Mouse (Mus musculus) right cerebral cortex, adult 18-20 months (tissue): ENCODE measurements around the gene Llgl2.

Experiments used
- DNase-seq: peaks from one replicate; pipeline ENCODE4 v3.0.0; 2022; ENCODE audit warnings: mixed read lengths

Gene Llgl2

DNA sequence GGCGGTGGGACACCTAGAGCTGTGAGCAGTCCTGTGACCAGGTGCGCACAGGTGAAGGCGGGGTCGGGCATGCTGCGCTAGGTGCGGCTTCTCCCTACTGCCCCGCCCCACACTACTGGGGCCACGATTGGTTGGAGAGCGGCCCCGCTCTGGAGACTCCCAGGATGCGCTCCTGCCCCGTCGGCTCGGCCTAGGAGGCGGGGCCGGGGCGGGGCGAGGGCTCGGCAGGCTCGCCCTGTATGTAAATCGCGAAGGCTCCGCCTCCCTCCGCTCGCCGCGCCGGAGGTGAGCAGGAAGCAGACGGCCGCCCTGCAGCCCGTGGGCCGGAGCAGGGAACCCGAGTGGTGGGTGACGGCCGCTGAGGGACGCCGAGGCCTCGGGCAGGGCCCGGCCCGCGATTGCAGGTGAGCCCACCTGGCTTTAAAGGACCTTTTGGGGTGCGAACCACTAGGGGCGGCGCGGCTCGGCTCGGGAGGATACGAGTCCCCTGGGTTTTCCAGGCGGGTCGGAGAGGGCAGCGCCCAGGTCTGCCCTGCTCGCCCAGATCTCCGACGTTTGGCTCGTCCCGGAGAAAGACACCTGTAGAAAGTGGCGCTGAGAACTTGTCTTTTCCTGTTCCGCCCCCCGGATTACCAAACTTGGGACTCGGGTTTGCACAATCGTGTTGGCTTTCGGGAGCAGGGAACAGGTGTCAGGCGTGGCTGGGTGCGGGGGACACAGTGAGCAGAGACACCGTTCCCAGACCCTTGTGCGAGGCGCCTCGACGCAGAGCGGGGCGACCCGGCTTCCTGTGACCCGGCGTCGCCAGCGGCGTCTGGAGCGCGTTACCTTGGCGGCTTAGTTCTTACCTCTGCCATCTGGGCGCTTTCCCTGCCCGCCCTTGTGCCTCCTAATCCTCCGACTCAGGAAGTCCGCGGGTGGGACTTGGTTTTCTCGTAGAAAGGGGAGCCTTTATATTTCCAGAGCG lies at the start of gene Llgl2:
Gene Llgl2 (plus strand): TSS at position 276 of the 967 bp plus-strand sequence.
- peak; percentile 68 for DNase-seq

- DNase-seq = no peak
These were observed 49.2 kb upstream of the Llgl2 start for GRCm38 (mm10) chr11:115774653-115775052.

GRCm38 (mm10) chr11:115775821-115776665 lies 47.8 kb upstream of the Llgl2 start:
- no peak for DNase-seq

DNA sequence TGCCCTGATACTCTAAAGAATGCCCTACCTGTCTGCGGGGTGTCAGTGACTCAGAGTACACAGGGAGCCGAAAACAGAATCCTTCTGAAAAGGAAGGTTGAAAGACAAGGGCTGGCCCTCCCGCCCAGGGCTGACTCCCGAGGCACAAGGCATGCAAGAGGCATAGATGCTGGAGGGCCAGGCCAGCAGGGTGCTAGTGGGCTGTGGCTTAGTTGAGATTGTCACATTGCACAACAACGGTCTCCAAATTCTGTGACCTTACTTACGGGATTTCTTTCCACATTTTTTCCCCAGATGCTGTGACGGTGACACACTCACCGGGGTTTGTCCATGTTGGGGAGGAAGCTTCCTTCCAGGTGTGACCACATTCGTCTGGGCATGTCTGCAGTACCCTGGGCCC lies 46.9 kb upstream of the Llgl2 start:
- DNase-seq = no peak

DNA sequence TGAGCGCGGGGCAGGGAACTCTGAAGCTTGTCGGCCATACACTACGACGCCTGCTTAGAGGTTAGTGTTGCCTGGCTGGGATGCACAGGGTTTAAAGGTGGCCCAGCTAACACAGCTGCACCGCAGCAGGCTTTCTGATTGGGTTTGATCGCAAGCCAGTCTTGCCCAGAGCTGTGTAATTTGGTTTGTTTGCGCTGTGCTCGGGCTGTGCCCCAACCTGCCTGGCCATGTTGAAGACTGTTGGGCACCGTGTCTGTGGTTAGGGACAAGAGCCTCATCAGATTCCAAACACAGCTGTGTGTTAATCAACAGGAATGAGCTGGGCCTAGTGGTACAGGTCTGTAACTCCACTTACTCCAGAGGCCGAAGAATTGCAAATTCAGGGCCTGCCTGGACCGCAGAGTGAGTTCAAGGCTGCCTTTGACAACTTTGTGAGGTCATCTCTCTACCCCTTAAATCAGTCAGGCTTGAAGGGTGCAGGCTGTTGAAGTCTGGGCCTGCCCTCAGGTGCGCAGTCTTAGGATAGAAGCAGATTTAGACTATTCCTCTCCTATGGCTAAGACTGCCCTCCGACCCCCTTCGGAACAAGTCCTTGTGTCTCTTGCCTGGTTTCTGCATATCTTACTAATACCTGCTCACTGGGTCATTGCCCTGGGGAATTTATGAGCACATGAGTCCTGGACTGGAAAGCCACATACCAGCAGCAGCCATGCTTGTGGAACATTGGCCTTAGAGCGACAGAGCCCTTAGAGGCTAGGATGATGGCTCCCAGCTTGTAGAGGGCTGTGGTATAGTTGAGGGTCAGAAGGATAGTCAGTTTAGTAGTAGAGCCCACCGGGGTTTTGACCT lies 46.1 kb upstream of the Llgl2 start:
- no peak for DNase-seq

DNA sequence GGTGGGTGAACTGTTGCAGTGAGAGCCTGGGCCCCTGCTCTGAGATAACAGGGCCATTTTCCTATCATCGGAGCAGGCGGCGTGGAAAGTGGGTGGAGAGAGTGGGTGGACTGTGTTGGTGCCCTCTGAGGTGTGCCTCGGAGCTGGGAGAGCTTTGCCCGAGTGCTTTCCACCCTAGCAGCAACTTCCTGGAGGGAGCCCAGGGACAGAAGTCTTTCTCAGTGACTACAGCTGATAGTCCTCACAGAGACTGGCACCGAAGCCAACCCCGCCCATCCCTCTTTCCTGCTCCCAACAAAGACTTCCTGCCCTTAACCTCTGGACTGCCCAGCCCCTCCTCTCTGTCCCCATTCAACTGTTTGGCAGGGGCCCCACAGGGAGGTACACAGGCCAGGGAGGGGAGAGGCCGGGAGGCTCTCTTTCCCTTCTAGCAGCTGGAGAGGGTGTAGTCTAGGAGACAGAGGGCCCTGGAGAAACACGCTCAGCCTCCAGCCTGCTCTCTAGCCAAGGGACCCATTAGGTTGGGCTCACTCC lies 44.7 kb upstream of the Llgl2 start:
- DNase-seq = peak; percentile 48

DNA sequence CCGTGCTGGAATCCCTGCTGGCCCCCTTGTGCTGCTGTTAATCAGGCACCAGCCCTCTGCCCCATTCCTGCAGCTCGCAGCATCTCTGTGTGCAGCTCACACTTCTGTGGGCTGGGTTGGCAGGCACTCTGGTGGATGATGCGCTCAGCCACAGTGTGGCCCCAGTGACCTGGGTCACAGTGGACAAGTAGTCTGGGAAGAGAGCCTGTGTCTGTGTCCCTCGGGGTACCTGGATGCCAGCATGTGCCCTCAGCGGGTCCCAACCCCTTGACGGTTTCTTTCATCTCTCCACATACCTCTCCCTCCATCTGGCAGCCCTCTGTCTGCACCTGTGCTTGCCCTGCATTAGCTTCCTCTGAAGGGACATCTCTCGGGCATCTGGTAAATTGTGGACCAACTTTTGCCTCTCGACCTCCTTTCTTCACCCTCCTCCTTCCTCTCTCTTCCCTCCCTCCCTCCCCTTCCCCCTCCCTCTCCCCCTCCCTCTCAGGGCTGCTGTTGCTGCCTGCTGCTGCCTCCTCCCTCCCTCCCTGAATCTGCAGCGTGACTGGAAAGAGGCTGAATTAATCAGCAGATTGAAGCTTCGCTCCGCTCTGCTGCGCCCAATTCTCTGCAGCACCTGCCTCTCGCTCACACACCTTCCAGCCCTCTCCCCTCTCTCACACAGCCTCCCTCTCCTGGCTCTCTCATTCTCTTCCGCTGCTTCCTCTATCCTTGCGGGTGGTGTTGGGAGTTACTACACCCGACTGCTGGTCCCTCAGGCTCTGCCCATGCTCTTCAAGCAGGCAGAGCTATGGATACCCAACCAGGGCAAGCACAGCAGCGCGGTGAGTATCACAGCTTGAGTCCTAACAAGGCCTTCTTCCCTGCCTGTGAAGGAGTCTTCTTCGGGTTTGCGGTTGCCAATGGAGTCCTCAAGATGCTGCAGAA lies 43.4 kb upstream of the Llgl2 start:
- peak; percentile 81 for DNase-seq

- no peak for DNase-seq
These were observed 37.4 kb upstream of the Llgl2 start for GRCm38 (mm10) chr11:115786473-115786872.

DNA sequence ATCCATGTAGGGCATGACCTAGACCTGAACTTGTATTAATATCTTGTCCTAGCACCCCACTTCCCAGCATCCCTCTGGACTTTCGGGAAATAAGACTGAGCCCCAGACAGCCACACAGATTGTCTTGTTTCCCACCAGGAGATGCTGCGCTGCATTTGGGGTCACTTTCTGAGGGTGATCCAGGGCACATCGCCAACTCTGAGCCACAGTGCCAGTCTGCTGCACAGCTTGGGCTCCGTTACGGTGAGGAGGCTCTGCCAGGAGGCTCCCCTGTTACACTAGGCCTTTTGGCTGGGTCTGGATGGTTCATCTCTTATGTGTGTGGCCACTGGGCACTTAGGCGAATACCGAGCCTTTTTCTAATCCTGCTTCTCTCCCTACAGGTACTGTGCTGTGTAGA lies 34.1 kb upstream of the Llgl2 start:
- no peak for DNase-seq

DNA sequence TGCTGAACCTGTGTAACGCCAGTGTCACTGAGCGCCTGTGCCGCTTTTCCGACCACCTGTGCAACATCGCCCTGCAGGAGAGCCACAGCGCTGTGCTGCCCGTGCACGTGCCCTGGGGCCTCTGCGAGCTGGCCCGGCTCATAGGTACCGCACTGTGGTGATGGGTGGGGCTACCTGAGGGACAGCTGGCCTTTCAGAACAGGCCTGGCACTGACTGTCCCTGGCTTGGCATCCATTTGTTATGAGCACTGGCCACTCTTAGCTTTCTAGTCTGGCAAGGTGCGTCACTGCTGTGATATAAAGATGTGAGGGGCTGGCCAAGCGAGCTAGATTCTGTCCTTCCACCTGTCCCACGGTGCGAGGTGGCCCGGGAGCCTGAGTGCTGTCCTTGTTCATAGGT lies 31.9 kb upstream of the Llgl2 start:
- no peak for DNase-seq

- DNase-seq = no peak
These were observed 31.5 kb upstream of the Llgl2 start for GRCm38 (mm10) chr11:115792353-115792752.

DNA sequence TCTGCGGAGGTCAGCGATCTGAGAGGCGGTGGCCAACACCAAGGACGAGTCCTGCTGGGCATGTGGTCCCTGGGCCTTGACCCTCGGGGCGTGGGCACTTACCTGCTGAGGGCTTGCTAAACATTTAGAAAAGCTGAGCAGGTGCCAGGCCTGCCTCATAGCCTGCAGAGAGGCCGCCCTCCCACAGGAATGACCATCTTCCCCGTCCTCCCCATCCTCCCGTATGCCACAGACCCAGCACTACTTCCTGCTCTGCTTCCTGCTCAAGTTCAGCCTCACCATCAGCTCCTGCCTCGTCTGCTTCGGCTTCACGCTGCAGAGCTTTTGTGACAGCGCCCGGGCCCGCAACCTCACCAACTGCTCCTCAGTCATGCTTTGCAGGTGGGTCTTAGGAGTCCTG lies 27.0 kb upstream of the Llgl2 start:
- no peak for DNase-seq

GRCm38 (mm10) chr11:115797665-115798064 lies 26.2 kb upstream of the Llgl2 start:
- DNase-seq = no peak

DNA sequence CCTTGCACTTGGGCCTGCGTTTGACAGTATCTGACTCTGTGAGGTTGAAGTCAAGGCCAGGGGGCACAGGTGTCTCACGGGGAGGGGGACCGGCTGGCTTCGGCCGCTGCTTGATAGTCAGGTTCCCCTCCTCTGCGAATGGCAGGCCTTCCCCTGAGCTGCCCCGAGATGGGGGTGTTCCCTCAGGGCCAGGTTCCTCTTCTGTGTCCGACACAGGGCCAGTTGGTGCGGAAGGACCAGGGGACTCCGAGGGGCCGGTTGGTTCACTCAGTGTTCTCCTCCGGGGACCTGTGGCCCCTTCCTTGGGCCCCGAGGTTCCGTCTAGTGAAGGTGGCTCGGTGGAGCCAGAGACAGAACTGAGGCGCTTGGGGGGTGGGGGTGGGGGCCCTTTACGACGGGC lies 22.9 kb upstream of the Llgl2 start:
- no peak for DNase-seq

DNA sequence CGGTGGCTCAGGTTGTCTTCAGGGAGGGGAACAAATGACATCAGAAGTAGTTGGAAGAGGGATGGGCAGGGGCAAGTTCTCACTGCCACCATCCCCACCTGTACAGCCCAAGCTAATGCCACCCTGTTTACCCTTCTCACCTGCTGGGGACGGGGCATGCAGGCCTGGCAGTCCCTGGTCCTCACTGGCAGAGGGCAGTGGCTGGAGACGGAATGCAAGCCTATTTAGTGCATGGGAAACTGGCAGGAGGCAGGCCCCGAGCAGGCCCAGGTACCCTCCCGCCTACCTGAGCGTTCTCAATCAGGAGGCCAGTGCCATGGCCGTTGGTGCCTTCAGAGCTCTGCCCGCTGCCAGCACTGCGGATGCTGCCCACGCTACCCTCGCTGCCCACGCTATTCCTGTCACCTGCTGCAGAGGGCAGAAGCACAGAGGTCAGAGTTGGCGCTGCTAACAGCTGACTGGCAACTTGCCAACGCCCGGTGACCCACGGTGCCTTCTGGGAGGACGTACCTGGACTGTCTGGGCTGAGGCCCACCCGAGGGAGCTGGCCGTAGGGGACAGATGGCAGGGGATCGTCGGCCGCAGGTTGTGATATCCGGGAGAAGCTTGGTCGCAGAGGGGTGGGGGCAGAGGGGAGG lies 20.7 kb upstream of the Llgl2 start:
- no peak for DNase-seq

- DNase-seq = no peak
These were observed 18.8 kb upstream of the Llgl2 start for GRCm38 (mm10) chr11:115805005-115805404.

DNA sequence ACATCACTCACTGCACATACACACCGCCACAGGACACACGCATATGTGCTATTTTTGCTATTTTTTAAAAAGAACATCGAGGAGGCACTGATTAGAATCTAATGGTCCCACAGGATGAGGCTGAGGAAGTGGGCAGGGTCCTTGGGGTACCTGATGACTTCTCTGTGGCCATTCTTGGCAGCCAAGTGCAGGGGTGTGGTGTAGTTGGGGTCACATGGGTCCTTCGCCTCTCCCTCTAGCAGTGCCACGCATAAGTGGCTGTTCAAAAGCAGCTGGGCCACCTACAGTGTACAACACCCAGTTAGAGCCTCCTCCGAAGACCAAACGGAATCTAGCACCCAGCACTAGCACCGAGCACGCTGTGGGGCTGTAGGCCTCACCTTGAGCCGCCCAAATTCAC lies 17.7 kb upstream of the Llgl2 start:
- no peak for DNase-seq

DNA sequence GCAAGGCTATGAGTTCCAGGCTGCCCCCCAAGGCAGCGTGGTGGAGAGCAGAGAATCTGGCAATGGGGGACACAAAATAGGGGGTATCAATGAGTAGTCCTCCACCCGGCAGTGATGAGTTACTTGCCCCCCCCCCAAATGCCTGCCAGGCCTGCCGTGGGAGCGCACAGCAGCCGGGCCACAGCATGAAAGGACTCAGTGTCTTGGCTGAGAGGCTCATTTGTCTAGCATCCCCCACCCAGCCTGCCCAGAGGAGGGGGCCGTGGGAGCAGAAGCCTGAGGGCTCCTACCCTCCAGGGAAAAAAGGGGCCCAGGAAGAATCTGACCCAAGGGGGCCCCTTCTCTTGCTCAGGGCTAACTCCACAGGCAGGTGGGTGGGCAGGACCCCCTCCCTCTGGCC lies 16.5 kb upstream of the Llgl2 start:
- DNase-seq = no peak

- no peak for DNase-seq
These were observed 15.9 kb upstream of the Llgl2 start for GRCm38 (mm10) chr11:115807971-115808370.

- no peak for DNase-seq
These were observed 15.0 kb upstream of the Llgl2 start for GRCm38 (mm10) chr11:115808696-115809310.
